10 mouse cellular contexts compared by ENCODE assay signal in genomic region chr5:137770709-137771108, GRCm38 (mm10). TPM values are rescaled to one million over a fixed set of nuclear protein-coding genes. Genes with fewer than 3 reads are reported as not detected.
DNase-seq lines count a peak whose midpoint lies in the region; ATAC-seq and TF ChIP-seq lines count a peak whose summit lies in the region.
"Had no signal": no experiment of that assay in that cellular context is flagged by ENCODE, and none has a peak within 500 bp of the region (broad histone marks: within the 10 kb centered on the region; RNA-seq: fewer than 3 reads in every experiment).

No protein-coding gene starts in this region.

- no peaks in the 10 kb centered on the region for H3K79me2 ChIP-seq in MEL (ENCODE audit: control insufficient read depth, insufficient read depth, low read length, poor library complexity)

- DNase-seq in kidney, postnatal 25 days, result no peak
- DNase-seq in MEL (ENCODE audit: low read depth, low spot score), result peak; percentile 82
- DNase-seq in embryo, embryonic 9.5 days (ENCODE audit: extremely low spot score), result peak; percentile 60
- no peak for DNase-seq in liver, embryonic 11.5 days (ENCODE audit: low spot score)
- DNase-seq in Muller cell, postnatal 12 days (ENCODE audit: inconsistent ontology term), result no peak
- DNase-seq in layer of hippocampus, adult 18-20 months (ENCODE audit: low spot score in 2 of 2), result no peak

- TF ChIP-seq CTCF in MEL (IDR thresholded peaks at IDR 0.05 in 2 of 3, conservative IDR thresholded peaks at IDR 0.05 in 1 of 3; ENCODE audit: control insufficient read depth in 1 of 3, insufficient read depth in 1 of 3, low read depth in 2 of 3, low read length in 3 of 3, poor library complexity in 1 of 3, severe bottlenecking in 1 of 3), result peak; percentile 51 to 97 (median 79)

- H3K4me1 ChIP-seq in kidney, embryonic 15.5 days, result no peaks in the 10 kb centered on the region
- H3K4me1 ChIP-seq in MEL (ENCODE audit: control insufficient read depth in 1 of 2, insufficient read depth in 2 of 2, low read length in 2 of 2), result peaks cover 8 to 16% of the 10 kb centered on the region in 2 experiments
- peaks cover 7% of the 10 kb centered on the region for H3K4me1 ChIP-seq in liver, embryonic 11.5 days (replicated peaks; ENCODE audit: control insufficient read depth, insufficient read depth, low read length)
- H3K4me1 ChIP-seq in stomach, embryonic 15.5 days, result no peaks in the 10 kb centered on the region
- H3K4me1 ChIP-seq: embryonic facial prominence, embryonic 15.5 days had no signal

- no peak for TF ChIP-seq EP300 in MEL (IDR thresholded peaks at IDR 0.05; ENCODE audit: low read depth in 1 of 2, low read length in 2 of 2)

- H3K27me3 ChIP-seq in kidney, embryonic 15.5 days, result no peaks in the 10 kb centered on the region
- no peaks in the 10 kb centered on the region for H3K27me3 ChIP-seq in MEL (ENCODE audit: control insufficient read depth in 1 of 2, insufficient read depth in 2 of 2, low read length in 2 of 2)
- H3K27me3 ChIP-seq in liver, embryonic 11.5 days (replicated peaks; ENCODE audit: control insufficient read depth, insufficient read depth, low read length), result no peaks in the 10 kb centered on the region
- no peaks in the 10 kb centered on the region for H3K27me3 ChIP-seq in stomach, embryonic 15.5 days (replicated peaks)
- H3K27me3 ChIP-seq: embryonic facial prominence, embryonic 15.5 days had no signal

- peak; percentile 43 for TF ChIP-seq RAD21 in MEL (IDR thresholded peaks at IDR 0.05; ENCODE audit: low read depth, low read length)

- no peak overlapping the region for H3K4me3 ChIP-seq in kidney, embryonic 15.5 days (replicated peaks)
- no peak overlapping the region for H3K4me3 ChIP-seq in MEL (ENCODE audit: control insufficient read depth in 1 of 2, insufficient read depth in 1 of 2, low read depth in 2 of 2, low read length in 2 of 2)
- no peak overlapping the region for H3K4me3 ChIP-seq in liver, embryonic 11.5 days (ENCODE audit: low read depth, low read length)
- no peak overlapping the region for H3K4me3 ChIP-seq in stomach, embryonic 15.5 days (replicated peaks)
- H3K4me3 ChIP-seq: embryonic facial prominence, embryonic 15.5 days; myocyte had no signal

- H3K4me2 ChIP-seq in kidney, embryonic 15.5 days, result no peak overlapping the region
- no peak overlapping the region for H3K4me2 ChIP-seq in liver, embryonic 11.5 days
- no peak overlapping the region for H3K4me2 ChIP-seq in stomach, embryonic 15.5 days
- H3K4me2 ChIP-seq: embryonic facial prominence, embryonic 15.5 days had no signal

- H3K9me3 ChIP-seq in kidney, embryonic 15.5 days (replicated peaks), result no peaks in the 10 kb centered on the region
- H3K9me3 ChIP-seq in MEL (replicated peaks; ENCODE audit: insufficient read depth, low read length), result no peaks in the 10 kb centered on the region
- H3K9me3 ChIP-seq in liver, embryonic 11.5 days (ENCODE audit: control insufficient read depth, low read length), result no peaks in the 10 kb centered on the region
- H3K9me3 ChIP-seq in stomach, embryonic 15.5 days, result no peaks in the 10 kb centered on the region
- H3K9me3 ChIP-seq: embryonic facial prominence, embryonic 15.5 days had no signal

- TF ChIP-seq POLR2A in MEL (IDR thresholded peaks at IDR 0.05; ENCODE audit: control insufficient read depth in 1 of 2, insufficient read depth in 1 of 2, low read depth in 1 of 2, low read length in 2 of 2, poor library complexity in 1 of 2), result no peak

- no peak overlapping the region for H3K9ac ChIP-seq in kidney, embryonic 15.5 days
- H3K9ac ChIP-seq in MEL (ENCODE audit: control insufficient read depth, low read depth, low read length, poor library complexity, severe bottlenecking), result no peak overlapping the region
- H3K9ac ChIP-seq in liver, embryonic 11.5 days (ENCODE audit: low read depth, low read length), result no peak overlapping the region
- H3K9ac ChIP-seq in stomach, embryonic 15.5 days, result no peak overlapping the region
- H3K9ac ChIP-seq: embryonic facial prominence, embryonic 15.5 days had no signal

- H3K27ac ChIP-seq in kidney, embryonic 15.5 days, result no peak overlapping the region
- H3K27ac ChIP-seq in MEL (ENCODE audit: control insufficient read depth, low read depth, low read length), result no peak overlapping the region
- no peak overlapping the region for H3K27ac ChIP-seq in liver, embryonic 11.5 days (ENCODE audit: low read depth, low read length)
- no peak overlapping the region for H3K27ac ChIP-seq in stomach, embryonic 15.5 days
- H3K27ac ChIP-seq: embryonic facial prominence, embryonic 15.5 days had no signal

- ATAC-seq in kidney, embryonic 15.5 days (replicated peaks; ENCODE audit: low FRiP score), result 0 out of 2 replicates have a peak, but pooled peaks have one; percentile 70
- ATAC-seq in liver, embryonic 11.5 days (replicated peaks; ENCODE audit: low FRiP score), result peak; percentile 52; the same call in 1 of the 2 replicates
- ATAC-seq in stomach, embryonic 15.5 days (ENCODE audit: insufficient read depth, low FRiP score, low read depth), result 0 out of 2 replicates have a peak, but pooled peaks have one; percentile 16

- 52% methylated on average over 2 of the region's 2 CpGs for WGBS in kidney, embryonic 15.5 days
- WGBS in liver, embryonic 11.5 days, result 34% methylated on average over 2 of the region's 2 CpGs
- 34% methylated on average over 2 of the region's 2 CpGs for WGBS in stomach, embryonic 15.5 days

- no peaks in the 10 kb centered on the region for H3K36me3 ChIP-seq in kidney, embryonic 15.5 days
- H3K36me3 ChIP-seq in MEL (ENCODE audit: control insufficient read depth in 1 of 2, insufficient read depth in 2 of 2, low read length in 2 of 2), result peaks cover 0 to 5% of the 10 kb centered on the region in 2 experiments; a peak in 2 of 4 replicates
- no peaks in the 10 kb centered on the region for H3K36me3 ChIP-seq in liver, embryonic 11.5 days (ENCODE audit: control insufficient read depth, insufficient read depth, low read length)
- H3K36me3 ChIP-seq in stomach, embryonic 15.5 days, result no peaks in the 10 kb centered on the region
- H3K36me3 ChIP-seq: embryonic facial prominence, embryonic 15.5 days had no signal

TF ChIP-seq in MEL, 35 proteins besides CTCF, POLR2A, EP300 and RAD21:
- TF ChIP-seq POLR2AphosphoS2 (IDR thresholded peaks at IDR 0.05; ENCODE audit: low read length) (no peak), MAX (IDR thresholded peaks at IDR 0.05; ENCODE audit: low read length) (no peak), USF2 (IDR thresholded peaks at IDR 0.05; ENCODE audit: borderline replicate concordance in 1 of 2, insufficient read depth in 1 of 2, low read depth in 1 of 2, low read length in 2 of 2) (no peak), NRF1 (IDR thresholded peaks at IDR 0.05; ENCODE audit: insufficient read depth, low read depth, low read length, poor library complexity, severe bottlenecking) (no peak), SMC3 (IDR thresholded peaks at IDR 0.05; ENCODE audit: low read depth, low read length) (peak; percentile 30; the same call in 1 of the 2 replicates)

RNA-seq across cellular contexts. Expression of gene Ppp1r35, which starts 7.9 kb away (rescaled TPM):
- polyA plus RNA-seq in kidney, embryonic 15.5 days (2015; fragmentation: Nextera tagmentation; extraction: Ambion mirVana), result 25.9 and 33.2 TPM in 2 replicates
- 35.0 and 35.8 TPM in 2 replicates for total RNA-seq in MEL (2012; rRNA removed)
- 10 to 100 TPM in 1 of 2 experiments, not detected in 1; 46.2 TPM for polyA plus RNA-seq in MEL (2012; ENCODE audit: insufficient read depth in 1 of 2, insufficient read length in 2 of 2, low read depth in 1 of 2, low replicate concordance in 2 of 2, missing spikeins in 1 of 2)
- 49.4 and 55.0 TPM in 2 replicates for polyA plus RNA-seq in liver, embryonic 11.5 days (2014; fragmentation: Nextera tagmentation; extraction: Ambion mirVana)
- polyA plus RNA-seq in stomach, embryonic 15.5 days (2015; fragmentation: Nextera tagmentation; extraction: Ambion mirVana), result 22.5 and 26.2 TPM in 2 replicates
- total RNA-seq in layer of hippocampus, adult 18-20 months (2021), result 10 to 100 TPM; 23.1 to 26.4 TPM

RNA-seq across cellular contexts. Expression of gene Mepce, which starts 16.7 kb away (rescaled TPM):
- polyA plus RNA-seq in kidney, embryonic 15.5 days (2015; fragmentation: Nextera tagmentation; extraction: Ambion mirVana), result 9.2 and 10.4 TPM in 2 replicates
- 49.1 and 58.7 TPM in 2 replicates for total RNA-seq in MEL (2012; rRNA removed)
- polyA plus RNA-seq in MEL (2012; ENCODE audit: insufficient read depth in 1 of 2, insufficient read length in 2 of 2, low read depth in 1 of 2, low replicate concordance in 2 of 2, missing spikeins in 1 of 2), result 10 to 100 TPM in 1 of 2 experiments, not detected in 1; 74.2 TPM
- polyA plus RNA-seq in liver, embryonic 11.5 days (2014; fragmentation: Nextera tagmentation; extraction: Ambion mirVana), result 9.3 and 11.1 TPM in 2 replicates
- polyA plus RNA-seq in stomach, embryonic 15.5 days (2015; fragmentation: Nextera tagmentation; extraction: Ambion mirVana), result 7.5 and 10.4 TPM in 2 replicates
- total RNA-seq in layer of hippocampus, adult 18-20 months (2021), result 10 to 100 TPM; 52.1 to 53.6 TPM

RNA-seq across cellular contexts. Expression of gene Zcwpw1, which starts 16.9 kb away (rescaled TPM):
- 26.6 and 31.8 TPM in 2 replicates for polyA plus RNA-seq in kidney, embryonic 15.5 days (2015; fragmentation: Nextera tagmentation; extraction: Ambion mirVana)
- total RNA-seq in MEL (2012; rRNA removed), result 5.6 and 11.1 TPM in 2 replicates
- 10 to 100 TPM in 1 of 2 experiments, not detected in 1; 16.0 TPM for polyA plus RNA-seq in MEL (2012; ENCODE audit: insufficient read depth in 1 of 2, insufficient read length in 2 of 2, low read depth in 1 of 2, low replicate concordance in 2 of 2, missing spikeins in 1 of 2)
- polyA plus RNA-seq in liver, embryonic 11.5 days (2014; fragmentation: Nextera tagmentation; extraction: Ambion mirVana), result 10.2 and 13.1 TPM in 2 replicates
- polyA plus RNA-seq in stomach, embryonic 15.5 days (2015; fragmentation: Nextera tagmentation; extraction: Ambion mirVana), result 18.3 and 20.5 TPM in 2 replicates
- 1 to 10 TPM; 6.1 TPM for total RNA-seq in layer of hippocampus, adult 18-20 months (2021)

RNA-seq across cellular contexts. Expression of gene Tsc22d4, which starts 25.2 kb away (rescaled TPM):
- 111 and 126 TPM in 2 replicates for polyA plus RNA-seq in kidney, embryonic 15.5 days (2015; fragmentation: Nextera tagmentation; extraction: Ambion mirVana)
- 52.7 and 58.3 TPM in 2 replicates for total RNA-seq in MEL (2012; rRNA removed)
- polyA plus RNA-seq in MEL (2012; ENCODE audit: insufficient read depth in 1 of 2, insufficient read length in 2 of 2, low read depth in 1 of 2, low replicate concordance in 2 of 2, missing spikeins in 1 of 2), result 100 to 1,000 TPM in 1 of 2 experiments, not detected in 1; 203 TPM
- 129 and 134 TPM in 2 replicates for polyA plus RNA-seq in liver, embryonic 11.5 days (2014; fragmentation: Nextera tagmentation; extraction: Ambion mirVana)
- 130 and 138 TPM in 2 replicates for polyA plus RNA-seq in stomach, embryonic 15.5 days (2015; fragmentation: Nextera tagmentation; extraction: Ambion mirVana)
- total RNA-seq in layer of hippocampus, adult 18-20 months (2021), result 100 to 1,000 TPM; 164 to 187 TPM

RNA-seq across cellular contexts. Expression of gene Nyap1, which starts 29.3 kb away (rescaled TPM):
- 1.8 and 2.1 TPM in 2 replicates for polyA plus RNA-seq in kidney, embryonic 15.5 days (2015; fragmentation: Nextera tagmentation; extraction: Ambion mirVana)
- 0.39 and 0.42 TPM in 2 replicates for total RNA-seq in MEL (2012; rRNA removed)
- polyA plus RNA-seq in MEL (2012; ENCODE audit: insufficient read depth in 1 of 2, insufficient read length in 2 of 2, low read depth in 1 of 2, low replicate concordance in 2 of 2, missing spikeins in 1 of 2), result 1 to 10 TPM in 1 of 2 experiments, not detected in 1; 1.1 TPM
- polyA plus RNA-seq in liver, embryonic 11.5 days (2014; fragmentation: Nextera tagmentation; extraction: Ambion mirVana), result 0.39 and 0.43 TPM in 2 replicates
- 2.7 and 2.9 TPM in 2 replicates for polyA plus RNA-seq in stomach, embryonic 15.5 days (2015; fragmentation: Nextera tagmentation; extraction: Ambion mirVana)
- total RNA-seq in layer of hippocampus, adult 18-20 months (2021), result 10 to 100 TPM; 72.6 to 74.4 TPM

Comparison
In these comparisons a context has a peak if more than half of its experiments do, and no peak if none do; other contexts are left out.
1. ATAC-seq: peak in every context shown above with its lines; median percentile 70 in kidney, embryonic 15.5 days; 52 in liver, embryonic 11.5 days; 16 in stomach, embryonic 15.5 days.
2. DNase-seq: peak in MEL (single experiment) and embryo, embryonic 9.5 days (single experiment); none in kidney, postnatal 25 days (0 of 2), liver, embryonic 11.5 days (single experiment), Muller cell, postnatal 12 days (single experiment) and layer of hippocampus, adult 18-20 months (0 of 2).